Mouse (Mus musculus): ENCODE data around the gene Pid1.

GRCm38 (mm10) chr1:84002630-84003029 is 361.4 kb downstream of the Pid1 start:
- TF ChIP-seq CTCF (IDR thresholded peaks at IDR 0.05; ENCODE audit: extremely low read depth, insufficient read length, insufficient replicate concordance, low read depth, low read length) (no peak), POLR2A (IDR thresholded peaks at IDR 0.05; ENCODE audit: low read depth, low read length) (no peak)

Data from small intestine, adult 2 months (tissue).